ENCODE assay signal across 9 mouse cellular contexts in the genomic region with DNA sequence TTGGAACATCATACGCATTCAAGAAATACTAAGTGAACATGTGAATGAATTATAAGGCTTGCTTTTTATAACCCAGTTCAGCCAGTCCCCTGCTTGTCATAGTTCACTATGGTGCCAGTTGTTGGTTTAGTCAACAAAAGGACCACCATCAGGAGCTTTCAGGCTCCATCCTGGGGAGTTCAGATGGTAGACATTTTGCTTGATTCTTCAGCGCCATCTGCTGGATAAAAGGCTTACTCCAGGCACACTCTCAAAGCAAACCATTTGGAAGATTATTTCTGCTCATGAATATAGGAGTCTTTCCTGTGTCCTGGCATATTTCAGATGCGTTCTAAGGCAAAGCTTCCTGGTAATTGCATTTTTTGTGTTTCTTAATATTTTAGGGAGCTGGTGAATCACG.
DNase-seq lines count a peak whose midpoint lies in the region; ATAC-seq and TF ChIP-seq lines count a peak whose summit lies in the region.
"Had no signal": no experiment of that assay in that cellular context is flagged by ENCODE, and none has a peak within 500 bp of the region (broad histone marks: within the 10 kb centered on the region; RNA-seq: fewer than 3 reads in every experiment).

No protein-coding gene starts in this region.

- WGBS in liver, embryonic 13.5 days (ENCODE audit: insufficient replicate concordance) = 28% methylated on average over 4 of the region's 4 CpGs
- 37% methylated on average over 4 of the region's 4 CpGs for WGBS in neural tube, embryonic 14.5 days

- DNase-seq in CD4-positive helper T cell, adult 2 months (ENCODE audit: low read depth, low spot score) = peak; percentile 57
- peak; percentile 8 to 65 for DNase-seq in heart, adult 9 months (ENCODE audit: low spot score in 2 of 2)
- peak; percentile 80 for DNase-seq in kidney, postnatal 10 days
- DNase-seq in liver, embryonic 13.5 days = peak; percentile 14
- peak; percentile 59 for DNase-seq in thymus, postnatal 25 days

- no peak overlapping the region for H3K4me2 ChIP-seq in liver, embryonic 13.5 days
- H3K4me2 ChIP-seq in neural tube, embryonic 14.5 days (ENCODE audit: low read depth, low read length) = no peak overlapping the region
- H3K4me2 ChIP-seq: stomach, embryonic 15.5 days had no signal

- no peaks in the 10 kb centered on the region for H3K27me3 ChIP-seq in liver, embryonic 13.5 days
- no peaks in the 10 kb centered on the region for H3K27me3 ChIP-seq in neural tube, embryonic 14.5 days (ENCODE audit: control insufficient read depth, insufficient read depth, low read length)
- H3K27me3 ChIP-seq: stomach, embryonic 15.5 days had no signal

- H3K9ac ChIP-seq in liver, embryonic 13.5 days = no peak overlapping the region
- H3K9ac ChIP-seq in neural tube, embryonic 14.5 days (replicated peaks; ENCODE audit: low read depth, low read length) = no peak overlapping the region
- H3K9ac ChIP-seq: stomach, embryonic 15.5 days had no signal

- no peak for TF ChIP-seq POLR2A in cortical plate, adult 2 months (IDR thresholded peaks at IDR 0.05; ENCODE audit: extremely low read depth, insufficient read depth, low read length)

- ATAC-seq in activated CD4-positive, CD25-positive, alpha-beta regulatory T cell, adult 4 months = peak; percentile 61
- ATAC-seq in liver, embryonic 13.5 days (ENCODE audit: low read depth) = no peak
- peak; percentile 72; the same call in 1 of the 2 replicates for ATAC-seq in neural tube, embryonic 14.5 days (ENCODE audit: low read depth)

- peaks cover 5% of the 10 kb centered on the region; the same call in 1 of the 2 replicates for H3K4me1 ChIP-seq in cortical plate, adult 2 months (ENCODE audit: control insufficient read depth, insufficient read depth, low read length)
- no peaks in the 10 kb centered on the region for H3K4me1 ChIP-seq in liver, embryonic 13.5 days (replicated peaks)
- peaks cover 12% of the 10 kb centered on the region; the same call in 1 of the 2 replicates for H3K4me1 ChIP-seq in neural tube, embryonic 14.5 days (ENCODE audit: control insufficient read depth, insufficient read depth, low read length)
- H3K4me1 ChIP-seq: stomach, embryonic 15.5 days had no signal

- no peak overlapping the region for H3K27ac ChIP-seq in cortical plate, adult 2 months (ENCODE audit: insufficient read depth, low read length)
- no peak overlapping the region for H3K27ac ChIP-seq in liver, embryonic 13.5 days
- H3K27ac ChIP-seq in neural tube, embryonic 14.5 days (ENCODE audit: low read depth, low read length) = no peak overlapping the region
- H3K27ac ChIP-seq: stomach, embryonic 15.5 days had no signal

- H3K4me3 ChIP-seq in cortical plate, adult 2 months (ENCODE audit: insufficient read depth, low read length) = no peak overlapping the region
- no peak overlapping the region for H3K4me3 ChIP-seq in liver, embryonic 13.5 days (replicated peaks)
- no peak overlapping the region for H3K4me3 ChIP-seq in neural tube, embryonic 14.5 days (ENCODE audit: low read depth, low read length)
- H3K4me3 ChIP-seq: stomach, embryonic 15.5 days had no signal

- TF ChIP-seq CTCF in cortical plate, adult 2 months (IDR thresholded peaks at IDR 0.05; ENCODE audit: extremely low read depth, insufficient read depth, low read length) = peak; percentile 74

- no peaks in the 10 kb centered on the region for H3K9me3 ChIP-seq in liver, embryonic 13.5 days (replicated peaks)
- H3K9me3 ChIP-seq in neural tube, embryonic 14.5 days (ENCODE audit: control insufficient read depth, low read length) = no peaks in the 10 kb centered on the region
- H3K9me3 ChIP-seq: stomach, embryonic 15.5 days had no signal

- no peaks in the 10 kb centered on the region for H3K36me3 ChIP-seq in liver, embryonic 13.5 days
- H3K36me3 ChIP-seq in neural tube, embryonic 14.5 days (ENCODE audit: control insufficient read depth, insufficient read depth, low read length) = no peaks in the 10 kb centered on the region
- H3K36me3 ChIP-seq: stomach, embryonic 15.5 days had no signal

Comparison
In these comparisons a context has a peak if more than half of its experiments do, and no peak if none do; other contexts are left out.
1. DNase-seq: peak in every context shown above with its lines; median percentile 80 in kidney, postnatal 10 days; 59 in thymus, postnatal 25 days; 57 in CD4-positive helper T cell, adult 2 months; 36 in heart, adult 9 months; 14 in liver, embryonic 13.5 days.